Mouse (Mus musculus) olfactory bulb, adult 2 months (tissue): Measurements from ENCODE around the gene Arhgap10.

ENCODE experiments used
- CTCF ChIP-seq: fragments of 200-500 bp; IDR thresholded peaks from 2 replicates; pipeline ENCODE4 v1.5.1; 2012; ENCODE audit warnings: low read depth, mild to moderate bottlenecking, low read length, moderate library complexity; ENCODE audit not compliant: insufficient read depth
- POLR2A ChIP-seq: fragments of 200-500 bp; IDR thresholded peaks from 2 replicates; pipeline ENCODE4 v1.6.1; 2012; ENCODE audit warnings: mild to moderate bottlenecking, low read depth, low read length, moderate library complexity; ENCODE audit not compliant: insufficient read depth

DNA sequence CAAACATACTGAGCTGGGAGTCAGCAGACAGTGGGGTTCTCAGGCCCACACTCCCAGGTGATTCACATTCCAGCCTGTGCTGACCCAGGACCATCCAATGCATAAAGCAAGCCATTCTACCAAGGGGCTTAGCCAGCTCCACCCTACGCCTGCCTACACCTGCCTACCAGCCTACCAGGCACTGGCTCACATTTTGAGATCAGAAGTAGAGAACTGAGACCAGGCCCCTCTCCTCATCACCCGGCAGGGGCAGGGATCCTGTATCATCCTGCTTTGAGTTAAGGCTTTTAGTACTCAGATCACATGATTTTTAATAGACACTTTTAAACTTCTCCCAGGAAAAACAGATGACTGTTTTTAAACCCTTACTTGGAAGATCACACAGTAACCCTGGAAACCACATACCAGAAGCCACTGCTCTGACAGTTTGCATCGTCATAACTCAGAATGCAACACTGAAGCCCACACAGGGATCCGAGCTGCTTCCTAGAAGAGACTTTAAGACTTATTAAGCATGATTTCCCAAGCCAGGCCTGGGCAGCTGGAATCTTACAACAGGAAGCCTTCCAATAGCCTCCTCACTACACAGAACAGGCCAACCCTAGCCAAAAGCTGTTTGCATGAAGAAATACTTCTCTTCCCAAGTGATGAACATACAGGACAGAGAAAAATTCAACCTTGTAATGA is 27.5 kb downstream of the Arhgap10 start:
- TF ChIP-seq CTCF = no peak
- TF ChIP-seq POLR2A = no peak
